Mouse (Mus musculus): ENCODE measurements around the gene Pigp.

The Pigp gene

GRCm38 (mm10) chr16:94323681-94324080 is 48.0 kb downstream of the Pigp start:
- no peak for DNase-seq (ENCODE audit: low read depth in 1 of 2, low spot score in 2 of 2)

GRCm38 (mm10) chr16:94320223-94320622 is 51.4 kb downstream of the Pigp start:
- DNase-seq (ENCODE audit: low read depth in 1 of 2, low spot score in 2 of 2), result no peak

GRCm38 (mm10) chr16:94317752-94318151 is 53.9 kb downstream of the Pigp start:
- no peak for DNase-seq (ENCODE audit: low read depth in 1 of 2, low spot score in 2 of 2)

GRCm38 (mm10) chr16:94315215-94315614 is 56.4 kb downstream of the Pigp start:
- DNase-seq (ENCODE audit: low read depth in 1 of 2, low spot score in 2 of 2), result no peak

GRCm38 (mm10) chr16:94314626-94315025 is 57.0 kb downstream of the Pigp start:
- DNase-seq (ENCODE audit: low read depth in 1 of 2, low spot score in 2 of 2), result no peak

GRCm38 (mm10) chr16:94313229-94314030 is 58.2 kb downstream of the Pigp start, which contains the start of gene Hlcs:
TSS of gene Hlcs (minus strand) at chr16:94313571.
- DNase-seq (ENCODE audit: low read depth in 1 of 2, low spot score in 2 of 2), result peak; percentile 87 to 97

- peak in 1 of 2 experiments; percentile 59 for DNase-seq (ENCODE audit: low read depth in 1 of 2, low spot score in 2 of 2)
Observed at GRCm38 (mm10) chr16:94312663-94313228, 58.9 kb downstream of the Pigp start.

GRCm38 (mm10) chr16:94311931-94312330 is 59.7 kb downstream of the Pigp start:
- DNase-seq (ENCODE audit: low read depth in 1 of 2, low spot score in 2 of 2), result no peak

GRCm38 (mm10) chr16:94311416-94311815 is 60.2 kb downstream of the Pigp start:
- DNase-seq (ENCODE audit: low read depth in 1 of 2, low spot score in 2 of 2), result no peak

GRCm38 (mm10) chr16:94309025-94309424 is 62.6 kb downstream of the Pigp start:
- no peak for DNase-seq (ENCODE audit: low read depth in 1 of 2, low spot score in 2 of 2)
